Mouse (Mus musculus) left cerebral cortex, postnatal 14 days (tissue): ENCODE data around the gene Gatad2a. TPM values are rescaled to one million over a fixed set of nuclear protein-coding genes. Genes with fewer than 3 reads are reported as not detected.
"Not testable (repeated sequence)": the region's sequence is repeated elsewhere in the genome, so short reads cannot be mapped to it uniquely, and the experiment has no call there.

ENCODE experiments used
- DNase-seq, 2 experiments: peaks; one replicate each; pipeline ENCODE4 v3.0.0; 2021 to 2022; ENCODE audit warnings: low spot score in 2 of 2, mixed read lengths in 1 of 2
- intact Hi-C: fragments of 180-260 bp; cut with DNase I; formaldehyde crosslinking; loops from one replicate; pipeline ENCODE4 v1.15.1; 2025
- total RNA-seq, 2 experiments: library from RNA; stranded (reverse); gene quantifications; 2 replicates each; pipeline ENCODE4 v1.2.3; 2021

The Gatad2a gene
- total RNA-seq, 2 experiments from 2014 or later: 23.1 to 25.2 TPM

DNA sequence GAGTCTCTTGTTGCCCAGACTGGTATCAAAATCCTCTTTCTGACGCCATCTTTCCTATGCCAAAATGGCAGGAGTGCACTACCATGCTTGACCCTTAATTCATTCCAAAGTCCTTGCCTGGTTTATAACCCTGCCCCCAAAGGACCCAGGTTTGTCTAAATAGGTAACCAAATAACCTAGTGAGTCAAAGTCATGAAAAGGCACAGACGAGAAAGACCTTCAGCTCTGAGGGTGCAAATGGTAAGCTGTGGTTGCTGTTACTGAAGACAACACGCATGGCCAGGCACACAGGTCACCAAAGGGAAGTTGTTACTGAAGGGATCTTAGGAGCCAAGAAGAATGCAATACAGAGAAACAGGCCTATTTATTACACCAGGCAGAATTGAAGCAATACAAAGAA lies 2.5 kb upstream of the Gatad2a start:
- intact Hi-C loops: no loop called here
- no peak for DNase-seq

DNA sequence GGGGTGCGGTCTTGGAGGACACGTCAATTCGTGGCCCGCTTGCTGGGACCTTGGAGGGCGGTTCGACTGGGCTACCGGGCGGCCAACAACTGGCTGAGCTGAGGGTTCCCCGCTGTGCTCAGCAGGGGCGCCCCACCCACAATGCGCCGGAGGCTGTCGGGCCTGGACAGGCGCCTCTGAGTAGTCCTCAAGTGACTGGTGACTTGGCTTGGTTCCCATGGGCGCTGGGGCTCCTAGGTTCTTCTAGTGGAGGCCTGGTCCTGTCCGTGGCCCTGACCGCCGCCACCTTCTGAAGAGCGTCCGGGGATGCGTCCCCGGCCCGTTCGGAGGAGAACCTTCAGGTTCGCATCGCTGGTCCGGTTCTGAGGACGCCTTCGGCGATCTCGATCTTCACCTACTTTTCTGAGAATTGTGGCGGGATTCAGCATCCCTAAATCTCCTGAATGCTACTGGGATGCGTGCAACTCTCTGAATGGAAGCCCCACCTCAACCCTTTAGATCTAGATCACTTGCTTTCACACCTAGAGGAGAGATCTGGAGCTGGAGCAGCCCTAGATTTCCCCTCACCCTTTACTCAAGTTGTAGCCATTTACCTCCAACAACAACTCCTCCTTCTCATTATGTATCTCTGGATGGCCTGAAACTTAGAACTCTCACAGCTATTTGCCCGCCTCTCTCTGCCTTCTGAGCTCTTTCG lies 553 bp upstream of the Gatad2a start:
- intact Hi-C loops: loop anchor here (2.0 kb wide), 1 partner anchor 78 kb away; no protein-coding TSS in a partner anchor

DNA sequence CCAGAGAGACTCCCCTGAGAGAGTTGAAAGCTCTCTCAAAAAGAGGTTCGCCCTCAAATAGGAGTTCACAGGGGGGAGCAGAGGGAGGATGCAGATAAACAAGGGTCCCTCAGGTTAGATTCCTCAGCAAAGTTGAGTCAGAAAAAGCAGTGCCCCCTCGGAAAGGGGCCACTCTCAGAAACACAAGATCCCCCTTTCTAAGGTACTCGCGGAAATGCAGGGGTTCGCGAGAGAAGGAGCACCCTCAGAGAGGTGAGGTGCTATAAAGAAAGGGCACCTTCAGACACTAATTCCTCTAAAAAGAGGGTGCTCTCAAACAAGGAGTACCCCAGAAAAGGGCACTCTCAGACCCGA lies 785 bp downstream of the Gatad2a start:
- DNase-seq: no peak
- intact Hi-C loops: no loop called here

More for the DNA sequence above, 553 bp upstream of the Gatad2a start:
- DNase-seq: no peak

DNA sequence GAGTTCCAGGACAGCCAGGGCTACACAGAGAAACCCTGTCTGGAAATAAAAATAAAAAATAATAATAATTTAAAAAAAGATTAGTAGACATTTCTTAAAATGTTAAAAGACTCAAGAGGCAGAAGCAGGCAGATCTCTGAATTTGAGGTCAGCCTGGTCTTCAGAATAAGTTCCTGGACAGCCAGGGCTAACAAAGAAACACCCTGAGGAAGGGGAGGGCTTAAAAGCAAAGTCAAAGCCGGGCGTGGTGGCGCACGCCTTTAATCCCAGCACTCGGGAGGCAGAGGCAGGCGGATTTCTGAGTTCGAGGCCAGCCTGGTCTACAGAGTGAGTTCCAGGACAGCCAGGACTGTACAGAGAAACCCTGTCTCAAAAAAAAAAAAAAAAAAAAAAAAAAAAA lies 7.2 kb downstream of the Gatad2a start:
- intact Hi-C loops, DNase-seq: not testable (repeated sequence)

DNA sequence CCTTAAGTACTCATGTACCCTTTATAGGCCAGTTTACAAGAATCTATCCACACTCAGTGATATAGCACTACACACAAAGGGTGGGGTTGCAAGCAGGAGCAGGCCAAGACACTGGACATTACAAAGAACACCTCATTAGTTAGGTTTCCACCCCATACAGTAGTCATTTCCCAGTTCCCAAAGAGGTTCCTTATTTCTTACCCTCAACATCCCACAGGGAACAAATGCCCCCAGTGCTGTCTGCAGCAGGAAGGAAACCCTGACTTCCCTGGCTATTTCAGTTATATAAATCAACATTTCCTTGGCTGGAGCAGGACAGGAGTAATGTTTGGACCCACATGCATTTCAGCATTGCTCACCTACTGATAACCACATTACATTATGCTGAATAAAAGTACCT lies 8.4 kb downstream of the Gatad2a start:
- no peak for DNase-seq
- intact Hi-C loops: no loop called here

DNA sequence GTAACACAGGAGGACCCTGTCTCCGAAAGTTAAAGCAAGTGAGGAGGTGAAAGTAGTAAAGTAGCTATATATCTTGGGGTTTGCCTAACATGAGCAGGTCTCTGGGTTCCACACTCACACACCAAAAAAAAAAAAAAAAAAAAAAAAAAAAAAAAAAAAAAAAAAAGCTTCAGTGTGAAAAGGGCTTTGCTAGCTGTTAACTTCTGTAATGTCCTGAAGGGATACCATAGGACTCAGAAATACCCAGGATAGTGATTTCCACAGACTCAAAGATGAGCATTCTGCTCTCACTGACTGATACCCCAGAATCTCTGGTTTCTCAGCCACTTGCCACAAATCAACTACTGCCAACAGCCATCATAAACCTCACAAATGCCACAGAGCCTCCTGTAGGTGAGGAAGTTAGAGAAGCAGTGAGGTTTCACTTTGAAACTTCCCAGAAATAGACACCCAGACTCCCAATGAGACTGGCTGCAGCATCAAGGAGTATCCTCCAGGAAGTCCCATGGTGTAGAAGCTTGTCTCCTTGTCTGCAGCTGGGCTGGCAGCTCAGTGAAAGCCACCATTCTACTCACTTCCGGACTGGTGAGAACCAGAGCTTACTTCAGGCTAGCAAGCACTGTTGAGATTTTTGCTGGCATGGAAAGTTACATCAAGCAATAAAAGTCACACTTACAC lies 11.2 kb downstream of the Gatad2a start:
- intact Hi-C loops: no loop called here
- DNase-seq: no peak

DNA sequence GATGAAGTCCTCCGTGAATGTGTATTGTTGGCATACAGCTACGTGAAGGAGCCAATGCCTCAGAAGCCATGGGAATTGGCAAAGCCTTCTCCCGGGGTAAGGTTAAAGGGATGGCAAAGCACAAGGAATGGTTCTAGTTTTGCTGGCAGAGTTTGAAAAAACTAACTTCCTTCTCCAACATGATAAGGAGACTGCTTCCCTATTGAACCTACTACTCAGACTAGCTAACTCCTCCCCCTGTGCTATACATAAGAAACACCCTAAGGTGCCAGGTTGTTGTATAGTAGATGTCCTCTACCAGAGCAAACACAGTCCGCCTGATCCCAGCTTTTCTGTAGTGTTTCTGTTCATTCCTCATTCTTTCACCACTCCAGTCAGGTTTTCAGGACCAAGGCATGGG lies 17.7 kb downstream of the Gatad2a start:
- DNase-seq: no peak
- intact Hi-C loops: no loop called here

DNA sequence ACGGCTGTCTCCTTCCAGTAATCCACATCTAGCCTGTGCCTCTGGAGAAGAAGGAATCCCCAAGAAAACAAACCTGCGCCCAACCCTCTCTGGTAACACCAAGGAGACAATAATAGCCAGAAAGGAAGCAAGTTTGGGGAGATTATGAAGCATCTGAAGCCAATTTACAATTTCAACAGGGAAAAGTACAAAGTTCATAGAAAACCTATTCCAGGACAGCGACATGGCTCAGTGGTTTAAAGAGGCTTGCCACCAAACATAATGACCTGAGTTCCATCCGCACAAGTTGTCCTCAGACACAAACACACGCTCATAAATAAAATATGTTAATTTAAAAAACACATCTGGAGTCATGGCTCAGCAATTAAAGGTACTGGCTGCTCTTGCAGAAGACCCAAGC lies 21.4 kb downstream of the Gatad2a start:
- DNase-seq: no peak
- intact Hi-C loops: no loop called here

DNA sequence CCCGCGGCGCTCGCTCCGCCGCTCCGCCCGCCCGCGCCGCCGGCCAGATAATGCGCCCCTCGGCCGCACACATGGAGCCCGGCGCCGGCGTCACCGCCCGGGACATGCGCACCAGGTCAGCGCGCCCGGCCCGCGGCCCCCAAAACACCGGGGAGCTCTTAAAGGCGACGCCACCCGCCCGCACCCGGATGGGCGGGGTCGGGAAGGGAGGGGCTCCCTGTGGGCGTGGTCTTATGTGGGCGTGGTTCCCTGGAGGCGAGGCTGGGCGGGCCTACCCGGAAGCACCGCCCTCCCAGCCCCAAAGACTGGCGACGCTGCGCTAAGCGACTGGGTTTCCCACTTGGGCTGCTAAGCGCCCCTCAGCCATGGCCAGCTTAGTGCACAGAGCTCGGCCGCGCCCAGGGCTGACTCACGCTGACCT lies 22.0 kb downstream of the Gatad2a start:
- DNase-seq: peak; percentile 89
- intact Hi-C loops: no loop called here

DNA sequence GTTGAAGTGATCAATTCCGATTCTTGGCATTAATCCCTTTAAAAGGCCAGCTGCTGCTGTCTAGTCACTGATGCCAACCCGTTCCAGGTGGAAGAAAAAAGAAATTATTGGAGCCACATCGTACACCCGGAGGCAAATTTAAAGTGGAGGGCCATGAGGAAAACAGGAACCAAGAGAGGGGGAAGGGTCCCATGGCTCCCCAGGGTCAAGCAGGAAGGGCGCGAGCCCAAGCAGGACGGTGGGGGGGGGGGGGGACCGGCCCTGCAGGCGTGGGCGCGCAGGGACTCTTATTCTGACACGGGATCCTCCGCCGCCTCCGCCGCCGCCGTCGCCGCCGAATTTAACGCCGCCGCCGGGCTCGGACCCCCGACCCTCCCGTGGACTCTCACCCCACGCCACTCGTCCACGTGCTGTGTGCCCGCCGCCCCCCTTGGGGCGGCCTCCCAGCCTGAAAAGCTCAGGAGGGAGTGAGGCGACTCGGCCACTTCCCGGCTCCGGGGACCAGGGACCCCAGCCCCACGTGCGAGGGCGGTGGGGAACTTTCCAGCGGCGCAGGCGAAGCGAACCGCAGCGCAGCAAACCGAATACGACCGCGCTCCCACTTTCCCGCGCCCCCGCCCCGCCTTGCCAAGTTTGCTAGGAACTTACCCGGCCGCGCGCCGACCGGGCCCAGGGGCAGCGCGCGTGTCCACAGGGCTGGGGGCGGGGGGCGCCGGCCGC lies 22.6 kb downstream of the Gatad2a start:
- intact Hi-C loops: no loop called here

DNA sequence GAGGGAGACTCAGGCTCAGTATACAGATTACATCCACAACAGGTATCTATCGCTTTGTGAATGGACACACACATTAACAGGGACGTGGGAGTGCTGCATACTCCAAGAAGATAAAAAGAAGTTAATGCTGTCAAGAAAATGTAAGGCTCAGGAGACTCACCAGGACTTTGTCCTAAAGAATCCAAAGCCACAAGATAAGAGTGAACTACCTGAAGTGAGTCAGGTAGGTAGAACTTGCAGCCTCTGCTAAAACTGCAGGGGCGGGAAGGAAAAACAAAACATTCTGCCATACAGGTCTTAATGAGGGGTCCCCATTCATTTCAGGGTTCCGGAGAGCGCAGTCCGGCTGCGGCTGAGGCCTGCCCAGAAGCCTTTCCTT lies 23.1 kb downstream of the Gatad2a start:
- intact Hi-C loops: no loop called here
- no peak for DNase-seq

More for the DNA sequence above, 22.6 kb downstream of the Gatad2a start:
- peak; percentile 6 to 14 for DNase-seq

DNA sequence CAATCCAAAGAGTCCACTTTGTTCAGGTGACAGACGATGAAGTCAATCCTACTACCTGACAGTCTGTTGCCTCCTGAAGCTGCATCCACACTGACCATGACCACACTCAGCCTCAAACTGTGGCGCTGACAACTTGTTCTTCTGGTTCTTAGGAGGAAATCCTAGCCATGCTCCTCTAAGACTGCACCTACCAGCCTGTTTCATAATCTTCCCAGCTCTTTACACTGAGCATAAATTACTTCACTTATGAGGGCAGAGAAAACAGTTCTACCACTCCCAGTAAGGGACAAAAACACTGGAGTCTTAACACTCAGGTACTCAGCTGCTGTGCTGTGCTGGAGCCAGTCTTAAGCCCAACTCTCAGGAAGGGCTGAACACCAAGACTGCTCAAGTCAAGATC lies 25.3 kb downstream of the Gatad2a start:
- no peak for DNase-seq
- intact Hi-C loops: no loop called here

DNA sequence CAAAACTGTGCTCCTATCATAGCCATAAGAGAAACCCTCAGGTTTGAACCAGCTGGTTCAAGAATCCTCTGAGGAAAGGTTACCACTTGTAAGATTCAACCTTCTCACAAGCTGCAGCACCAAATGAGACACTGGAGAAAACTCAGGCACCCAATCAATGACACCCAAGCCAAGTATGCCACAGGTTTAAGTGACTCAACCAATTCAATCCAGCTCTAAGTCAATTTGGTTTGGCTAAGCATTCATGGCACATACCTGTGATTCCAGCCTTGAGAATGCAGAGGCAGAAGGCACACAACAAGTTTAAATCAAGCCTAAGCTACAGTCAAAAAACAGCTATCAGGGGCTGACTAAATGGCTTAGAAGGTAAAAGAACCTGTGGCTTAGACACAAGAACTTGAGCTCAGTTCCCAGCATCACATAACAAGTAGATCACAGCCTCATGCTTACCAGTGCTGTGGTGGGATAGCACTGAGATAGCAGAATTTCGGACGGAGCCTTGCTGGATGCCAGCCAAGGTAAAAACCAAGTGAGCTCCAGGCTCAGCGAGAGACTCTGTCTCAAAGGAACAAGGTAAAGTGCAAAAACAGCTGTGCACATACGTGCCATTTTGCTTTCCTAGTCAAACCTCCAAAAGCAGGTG lies 28.8 kb downstream of the Gatad2a start:
- intact Hi-C loops: loop anchor here (5.0 kb wide), 1 partner anchor 40 kb away; no protein-coding TSS in a partner anchor
- no peak for DNase-seq

DNA sequence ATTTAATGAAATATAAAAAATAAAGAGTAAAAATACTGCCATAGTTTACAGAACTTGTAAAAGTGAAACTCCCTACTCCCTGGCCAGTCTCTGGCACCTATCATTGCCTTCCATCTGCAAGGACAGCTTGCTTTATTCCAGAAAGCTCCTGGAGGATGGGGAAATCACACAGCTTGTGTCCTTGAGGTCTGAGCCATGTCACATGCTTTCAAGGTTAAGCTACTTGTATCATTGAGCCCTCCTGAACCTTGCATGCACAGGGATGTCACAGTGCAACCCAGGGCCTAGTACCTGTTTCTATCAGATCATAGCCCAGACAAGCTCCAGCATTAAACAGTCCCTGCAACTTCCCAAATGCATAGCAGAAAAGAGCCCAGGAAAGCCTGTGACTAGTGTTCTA lies 36.9 kb downstream of the Gatad2a start:
- DNase-seq: no peak
- intact Hi-C loops: no loop called here

DNA sequence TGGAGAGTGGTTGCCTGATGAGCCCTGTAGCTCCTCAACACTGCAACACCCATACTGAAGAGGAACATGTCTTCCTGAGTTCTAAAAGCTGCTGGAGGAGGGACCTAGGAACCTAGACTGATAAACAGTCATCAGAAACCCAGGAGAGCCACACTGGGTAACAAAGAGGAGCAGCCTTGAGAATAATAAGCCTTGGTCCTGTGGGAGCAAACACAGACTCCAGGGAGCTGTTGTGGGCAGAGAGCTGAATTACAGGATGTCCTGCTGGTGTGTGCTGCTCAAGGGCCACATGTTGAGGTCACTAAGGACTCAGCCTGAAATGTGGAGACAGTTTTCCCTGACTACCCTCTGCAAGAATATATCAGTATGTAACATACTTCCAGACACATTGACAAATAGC lies 38.3 kb downstream of the Gatad2a start:
- no peak for DNase-seq
- intact Hi-C loops: no loop called here

DNA sequence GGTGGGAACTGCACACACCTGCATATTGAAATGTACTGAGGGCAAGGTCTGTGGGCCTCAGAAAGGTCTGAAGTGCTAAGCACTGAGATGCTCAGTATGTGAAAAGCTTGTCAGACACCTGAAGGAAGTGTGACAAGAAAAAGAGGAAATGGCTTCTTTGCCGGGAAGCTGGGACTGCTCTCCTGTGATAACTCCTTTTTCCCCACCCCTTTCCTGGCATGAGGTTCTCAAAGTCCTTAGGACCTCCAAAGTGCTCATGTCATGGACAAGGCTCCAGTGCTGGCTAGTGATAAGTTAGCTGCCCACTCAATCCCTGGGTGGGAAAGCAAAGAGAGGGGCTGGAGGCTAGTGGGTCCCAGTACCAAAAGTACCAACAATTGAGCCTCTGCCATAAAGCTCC lies 38.8 kb downstream of the Gatad2a start:
- intact Hi-C loops: no loop called here
- no peak for DNase-seq

DNA sequence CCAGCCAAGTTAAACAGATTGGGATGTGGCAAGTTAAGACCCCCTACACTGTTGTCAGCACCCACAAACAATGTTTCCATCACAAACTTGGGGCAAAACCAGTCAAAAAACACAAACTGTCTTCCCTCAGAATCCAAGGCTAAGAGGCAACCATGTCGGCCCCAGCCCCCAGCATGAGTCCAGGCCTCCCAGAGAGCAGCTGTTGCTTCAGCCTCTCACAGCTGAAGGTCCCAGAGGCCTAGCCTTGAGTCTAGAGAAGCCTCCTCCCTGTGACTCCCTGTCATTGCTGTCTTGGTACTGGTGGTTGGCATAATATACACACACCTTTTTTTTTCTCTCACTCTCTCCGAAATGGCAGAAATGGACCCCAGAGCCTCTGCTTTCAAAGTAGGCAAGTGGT lies 39.5 kb downstream of the Gatad2a start:
- intact Hi-C loops: no loop called here
- no peak for DNase-seq

DNA sequence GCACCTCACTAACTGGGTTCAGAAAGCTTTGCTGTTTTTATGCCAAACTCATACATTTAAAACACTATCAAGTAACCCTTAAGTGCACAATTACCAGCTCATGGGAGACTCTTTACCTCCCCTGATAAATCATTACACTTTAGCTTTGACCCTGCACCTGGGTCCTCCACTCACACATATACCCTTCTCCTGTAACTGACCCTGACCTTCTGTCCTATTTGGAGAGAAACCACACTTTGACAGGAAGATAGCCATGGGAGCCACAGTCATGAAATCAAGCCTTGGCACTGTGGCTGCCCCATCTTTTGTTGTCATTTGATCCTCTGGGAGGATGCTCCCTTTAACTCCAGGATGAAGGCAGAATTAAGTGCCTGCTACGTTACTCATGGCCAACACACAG lies 41.5 kb downstream of the Gatad2a start:
- intact Hi-C loops: no loop called here
- no peak for DNase-seq

DNA sequence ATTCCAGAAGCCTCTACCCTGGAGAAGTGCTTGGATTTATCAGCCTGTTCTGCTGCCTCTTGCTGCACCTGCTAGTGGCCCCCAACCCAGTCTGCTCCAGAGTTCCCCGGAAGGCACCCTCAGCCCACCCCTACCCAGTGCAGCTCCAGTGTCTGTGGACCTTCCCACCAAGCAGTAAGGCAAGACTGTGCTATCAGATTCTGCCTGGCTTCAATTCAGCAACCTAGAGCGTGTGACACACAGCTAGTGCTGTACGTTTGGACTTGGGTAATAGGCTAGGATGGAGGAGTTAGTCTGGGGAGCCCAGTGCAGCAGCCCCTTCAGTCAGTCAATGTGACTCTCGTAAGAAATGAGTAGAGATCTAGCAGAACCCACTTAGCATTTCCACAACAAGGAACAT lies 42.0 kb downstream of the Gatad2a start:
- intact Hi-C loops: no loop called here
- DNase-seq: no peak

DNA sequence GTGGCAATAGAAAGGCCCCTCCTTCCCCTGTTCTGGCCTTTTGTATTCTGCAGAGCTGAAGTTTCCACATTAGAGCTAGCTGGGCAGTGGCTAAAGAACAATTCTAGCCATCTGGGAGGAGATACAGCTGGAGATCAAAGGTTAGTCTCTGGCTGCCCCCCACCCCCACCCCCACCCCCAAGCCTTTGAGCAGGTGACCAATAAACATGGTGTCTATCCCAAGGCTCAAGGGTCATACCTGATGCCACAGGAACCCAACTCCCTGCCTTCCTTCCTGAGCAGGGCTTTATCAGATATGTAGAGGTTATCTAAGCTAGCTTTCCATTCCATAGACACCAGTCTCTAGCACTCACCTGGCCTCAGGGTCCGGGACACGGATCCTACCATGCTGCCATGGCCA lies 45.9 kb downstream of the Gatad2a start:
- intact Hi-C loops: no loop called here
- DNase-seq: no peak
